Mouse (Mus musculus) liver, adult 2 months (tissue): ENCODE measurements around the gene Gm10645.

Experiments
- CTCF ChIP-seq: fragments of 200-500 bp; IDR thresholded peaks from 2 replicates; pipeline ENCODE4 v1.5.1; 2011; ENCODE audit warnings: low read depth, low read length, control low read depth
- POLR2A ChIP-seq: fragments of 200-500 bp; IDR thresholded peaks from 2 replicates; pipeline ENCODE4 v1.6.1; 2011; ENCODE audit warnings: low read length, control low read depth; ENCODE audit not compliant: insufficient read depth; ENCODE audit errors: extremely low read depth

DNA sequence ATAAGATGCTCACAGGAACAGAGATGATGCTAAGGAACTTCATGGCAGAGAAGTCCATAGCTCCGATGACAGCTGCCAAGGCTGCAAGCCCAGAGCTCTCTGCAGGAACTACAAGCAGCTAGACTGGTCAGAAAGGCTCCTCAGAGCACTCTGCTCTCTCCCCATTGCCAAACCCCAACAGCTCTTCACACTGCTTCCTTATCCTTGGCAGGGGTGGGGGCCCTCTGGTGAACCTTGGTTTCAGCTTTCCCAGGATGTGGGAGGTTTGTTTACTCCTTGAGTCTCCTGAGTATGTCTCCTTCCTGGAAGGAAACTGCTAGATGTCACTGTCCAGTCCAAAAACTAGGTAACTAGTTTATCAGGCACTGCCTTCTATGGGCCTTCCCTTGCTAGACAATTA lies 25.9 kb downstream of the Gm10645 start:
- no peak for TF ChIP-seq POLR2A
- TF ChIP-seq CTCF = no peak
